Mouse (Mus musculus) heart, embryonic 15.5 days (tissue): ENCODE measurements around the gene Igsf9b. TPM values are rescaled to one million over a fixed set of nuclear protein-coding genes. Genes with fewer than 3 reads are reported as not detected.

Source experiments
- ATAC-seq: fragments of 200-750 bp; cut with Nextera tagmentation; replicated peaks from 2 replicates; pipeline ENCODE4 v1.8.0; 2017; ENCODE audit warnings: low read depth, moderate TSS enrichment; ENCODE audit not compliant: insufficient number of reproducible peaks, insufficient read depth, low FRiP score
- H3K27ac ChIP-seq: fragments of 300-500 bp; sonication (generic); 2 replicates; pipeline ENCODE4 v1.5.1; 2015; ENCODE audit warnings: mild to moderate bottlenecking, inconsistent platforms
- H3K27me3 ChIP-seq: fragments of 300-500 bp; sonication (generic); 2 replicates; pipeline ENCODE4 v1.6.1; 2015; ENCODE audit warnings: inconsistent platforms
- H3K36me3 ChIP-seq: fragments of 300-500 bp; sonication (generic); 2 replicates; pipeline ENCODE4 v1.6.1; 2015; ENCODE audit warnings: mild to moderate bottlenecking, inconsistent platforms
- H3K4me1 ChIP-seq: fragments of 300-500 bp; sonication (generic); replicated peaks from 2 replicates; pipeline ENCODE4 v1.6.1; 2015; ENCODE audit warnings: inconsistent platforms
- H3K4me2 ChIP-seq: fragments of 300-500 bp; sonication (generic); 2 replicates; pipeline ENCODE4 v1.6.1; 2015; ENCODE audit warnings: inconsistent platforms, mild to moderate bottlenecking, moderate library complexity
- H3K4me3 ChIP-seq: fragments of 300-500 bp; sonication (generic); 2 replicates; pipeline ENCODE4 v1.5.1; 2015; ENCODE audit warnings: mild to moderate bottlenecking, inconsistent platforms
- H3K9ac ChIP-seq: fragments of 300-500 bp; sonication (generic); 2 replicates; pipeline ENCODE4 v1.6.1; 2015; ENCODE audit warnings: mild to moderate bottlenecking, inconsistent platforms
- H3K9me3 ChIP-seq: fragments of 300-500 bp; sonication (generic); replicated peaks from 2 replicates; pipeline ENCODE4 v1.6.1; 2016; ENCODE audit warnings: inconsistent platforms
- WGBS: fragments of 180-500 bp; shearing (Covaris S2); methylation state at CpG from one replicate; pipeline ENCODE4 v1.1.7; 2015; ENCODE audit warnings: mixed read lengths; 5-methylcytosine and 5-hydroxymethylcytosine counted together
- polyA plus RNA-seq: library from polyadenylated mRNA; unstranded; fragments of >200 nt; fragmentation: Nextera tagmentation; extraction: Ambion mirVana; gene quantifications from 2 replicates; pipeline ENCODE4 v1.2.1, GENCODE M21; 2015

The Igsf9b gene
- 4.0 and 5.1 TPM in 2 replicates for polyA plus RNA-seq

- under 1% methylated on average over 40 of the region's 40 CpGs for WGBS
- Histone ChIP-seq H3K27ac (peak within 1 kb of the TSS; percentile 46), H3K9ac (peak within 1 kb of the TSS; percentile 54), H3K4me3 (peak within 1 kb of the TSS; percentile 72), H3K36me3 (no peaks in the 10 kb centered on the region), H3K4me1 (peaks cover 20% of the 10 kb centered on the region), H3K27me3 (peaks cover 54% of the 10 kb centered on the region), H3K4me2 (peak within 1 kb of the TSS; percentile 90), H3K9me3 (no peaks in the 10 kb centered on the region)
- peak; percentile 97 for ATAC-seq
Observed at GRCm38 (mm10) chr9:27298411-27299285, at the start of gene Igsf9b. Gene Igsf9b (plus strand): TSS chr9:27299204.

DNA sequence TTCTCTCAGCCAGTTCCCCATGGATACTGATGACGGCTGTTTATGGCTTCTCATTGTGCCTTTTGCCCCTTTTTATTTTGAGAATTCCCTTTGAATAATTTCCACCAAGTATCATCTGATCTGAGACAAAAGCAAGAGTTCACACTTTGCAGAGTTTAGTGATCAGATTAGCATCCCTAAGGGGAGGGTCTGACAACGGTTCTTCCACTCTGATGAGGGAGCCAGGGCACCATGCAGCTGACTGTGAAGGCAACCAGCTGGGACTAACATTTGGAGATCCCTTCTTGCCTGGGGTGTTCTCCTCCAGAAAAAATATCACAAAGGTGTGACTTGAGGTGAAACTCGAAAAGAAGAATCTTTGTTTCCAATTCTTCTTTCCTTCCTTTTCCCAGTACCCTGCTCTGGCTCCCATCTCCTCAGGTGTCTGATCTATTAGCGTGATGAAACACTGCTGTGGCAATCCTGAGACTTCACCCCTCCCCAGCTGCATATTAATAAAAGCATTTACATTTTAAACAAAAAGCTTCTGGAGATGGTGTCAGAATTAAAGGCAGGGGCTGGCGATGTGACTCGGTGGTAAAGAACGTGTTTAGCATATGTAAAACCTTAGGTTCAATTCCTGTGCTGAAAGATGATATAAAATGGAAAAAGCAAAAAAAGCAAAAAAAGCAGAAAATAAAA is 46.8 kb upstream of the Igsf9b start:
- 57% methylated on average over 7 of the region's 7 CpGs for WGBS
- Histone ChIP-seq H3K27me3 (no peaks in the 10 kb centered on the region), H3K9me3 (no peaks in the 10 kb centered on the region), H3K4me1 (no peaks in the 10 kb centered on the region), H3K36me3 (no peaks in the 10 kb centered on the region), H3K9ac (no peak overlapping the region), H3K27ac (no peak overlapping the region), H3K4me3 (no peak overlapping the region), H3K4me2 (no peak overlapping the region)
- ATAC-seq: no peak

- Histone ChIP-seq H3K4me2 (no peak overlapping the region), H3K36me3 (no peaks in the 10 kb centered on the region), H3K4me3 (no peak overlapping the region), H3K27me3 (no peaks in the 10 kb centered on the region), H3K9ac (no peak overlapping the region), H3K4me1 (no peaks in the 10 kb centered on the region), H3K9me3 (no peaks in the 10 kb centered on the region), H3K27ac (no peak overlapping the region)
- 43% methylated on average over 6 of the region's 6 CpGs for WGBS
- ATAC-seq: 0 out of 2 replicates have a peak, but pooled peaks have one; percentile 39
Observed at GRCm38 (mm10) chr9:27256454-27256853, 42.5 kb upstream of the Igsf9b start.

GRCm38 (mm10) chr9:27260378-27260947 is 38.5 kb upstream of the Igsf9b start:
- no peak for ATAC-seq
- H3K4me1 ChIP-seq: no peaks in the 10 kb centered on the region
- H3K9me3 ChIP-seq: no peaks in the 10 kb centered on the region
- H3K4me2 ChIP-seq: no peak overlapping the region
- no peaks in the 10 kb centered on the region for H3K27me3 ChIP-seq
- no peak overlapping the region for H3K9ac ChIP-seq
- H3K27ac ChIP-seq: no peak overlapping the region
- H3K36me3 ChIP-seq: no peaks in the 10 kb centered on the region
- H3K4me3 ChIP-seq: no peak overlapping the region
- WGBS: 77% methylated on average over 3 of the region's 3 CpGs

- Histone ChIP-seq H3K27ac (no peak overlapping the region), H3K9me3 (no peaks in the 10 kb centered on the region), H3K36me3 (no peaks in the 10 kb centered on the region), H3K9ac (no peak overlapping the region), H3K4me1 (no peaks in the 10 kb centered on the region), H3K27me3 (no peaks in the 10 kb centered on the region), H3K4me2 (no peak overlapping the region), H3K4me3 (no peak overlapping the region)
- ATAC-seq: no peak
- WGBS: 68% methylated on average over 2 of the region's 2 CpGs
Observed at GRCm38 (mm10) chr9:27261905-27262304, 37.1 kb upstream of the Igsf9b start.

DNA sequence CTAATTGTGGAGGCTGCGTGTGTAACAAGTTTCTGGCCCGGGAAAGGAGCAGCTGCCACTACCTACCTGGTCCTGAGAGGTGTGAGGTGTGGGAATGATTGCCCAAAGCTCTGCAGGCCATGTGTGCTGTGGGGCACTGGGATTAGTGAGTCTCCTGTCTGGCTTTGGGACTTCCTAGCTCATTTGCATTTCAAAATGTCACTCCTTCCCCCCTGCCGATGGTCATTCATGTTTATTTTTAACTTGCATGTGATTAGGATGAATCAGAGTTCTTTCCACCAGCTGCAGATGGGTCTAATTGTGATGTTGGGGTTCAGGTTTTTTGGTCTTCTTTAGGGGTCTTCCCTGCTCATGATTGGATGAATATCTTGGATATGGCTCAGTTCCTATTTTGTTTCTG is 34.0 kb upstream of the Igsf9b start:
- no peaks in the 10 kb centered on the region for H3K4me1 ChIP-seq
- H3K9me3 ChIP-seq: no peaks in the 10 kb centered on the region
- H3K4me2 ChIP-seq: no peak overlapping the region
- H3K27ac ChIP-seq: no peak overlapping the region
- 46% methylated on average over 3 of the region's 3 CpGs for WGBS
- no peak overlapping the region for H3K9ac ChIP-seq
- no peaks in the 10 kb centered on the region for H3K36me3 ChIP-seq
- no peak for ATAC-seq
- no peak overlapping the region for H3K4me3 ChIP-seq
- no peaks in the 10 kb centered on the region for H3K27me3 ChIP-seq

GRCm38 (mm10) chr9:27267878-27268277 is 31.1 kb upstream of the Igsf9b start:
- no peaks in the 10 kb centered on the region for H3K4me1 ChIP-seq
- no peak overlapping the region for H3K9ac ChIP-seq
- H3K9me3 ChIP-seq: no peaks in the 10 kb centered on the region
- no peaks in the 10 kb centered on the region for H3K27me3 ChIP-seq
- H3K4me2 ChIP-seq: no peak overlapping the region
- no peak for ATAC-seq
- no peak overlapping the region for H3K4me3 ChIP-seq
- WGBS: 78% methylated on average over 5 of the region's 5 CpGs
- no peaks in the 10 kb centered on the region for H3K36me3 ChIP-seq
- no peak overlapping the region for H3K27ac ChIP-seq

DNA sequence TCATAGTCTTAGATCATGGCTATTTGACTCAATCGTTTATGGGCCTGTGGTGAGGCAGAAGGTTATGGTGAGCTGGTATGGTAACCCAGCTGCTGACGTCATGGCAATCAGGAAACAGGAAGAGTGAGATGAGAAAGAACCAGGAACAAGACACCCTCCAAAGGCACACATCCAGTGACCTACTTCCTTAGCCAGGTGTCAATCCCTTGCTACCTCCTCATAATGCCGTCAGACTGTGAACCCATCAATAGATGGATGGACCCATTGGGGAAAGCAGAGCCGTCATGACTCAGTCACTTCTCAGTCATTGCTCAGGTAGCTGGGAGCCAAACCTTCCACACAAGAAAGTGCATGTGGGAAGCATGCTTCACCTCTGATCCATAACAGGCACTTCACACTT is 30.5 kb upstream of the Igsf9b start:
- WGBS: 68% methylated on average over 4 of the region's 4 CpGs
- Histone ChIP-seq H3K4me3 (no peak overlapping the region), H3K27ac (no peak overlapping the region), H3K9ac (no peak overlapping the region), H3K27me3 (no peaks in the 10 kb centered on the region), H3K36me3 (no peaks in the 10 kb centered on the region), H3K4me1 (no peaks in the 10 kb centered on the region), H3K4me2 (no peak overlapping the region), H3K9me3 (no peaks in the 10 kb centered on the region)
- ATAC-seq: no peak

DNA sequence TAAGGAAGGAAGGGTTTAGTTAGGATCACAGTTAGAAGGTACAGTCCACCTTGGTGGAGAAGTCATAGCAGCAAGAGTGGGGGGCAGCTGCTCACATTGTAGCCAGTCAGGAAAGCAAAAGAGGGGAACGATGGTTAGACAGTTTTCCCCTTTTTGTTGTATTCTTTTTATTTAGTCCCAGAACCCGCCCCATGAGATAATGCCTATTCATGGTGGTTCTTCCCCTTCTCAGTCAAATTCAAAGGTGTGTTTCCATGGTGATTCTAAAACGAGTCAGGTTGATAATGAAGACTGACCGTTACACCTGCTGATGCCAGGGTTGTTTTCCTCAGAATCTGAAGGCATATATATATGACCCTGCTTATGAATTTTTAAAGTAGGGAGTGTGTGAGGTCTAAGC is 29.7 kb upstream of the Igsf9b start:
- no peak for ATAC-seq
- H3K27me3 ChIP-seq: no peaks in the 10 kb centered on the region
- no peak overlapping the region for H3K9ac ChIP-seq
- H3K4me1 ChIP-seq: no peaks in the 10 kb centered on the region
- H3K4me2 ChIP-seq: no peak overlapping the region
- H3K9me3 ChIP-seq: no peaks in the 10 kb centered on the region
- no peaks in the 10 kb centered on the region for H3K36me3 ChIP-seq
- no peak overlapping the region for H3K4me3 ChIP-seq
- WGBS: 67% methylated on average over 4 of the region's 4 CpGs
- no peak overlapping the region for H3K27ac ChIP-seq

- H3K9ac ChIP-seq: no peak overlapping the region
- WGBS: 65% methylated on average over 2 of the region's 2 CpGs
- no peaks in the 10 kb centered on the region for H3K9me3 ChIP-seq
- ATAC-seq: no peak
- no peaks in the 10 kb centered on the region for H3K4me1 ChIP-seq
- H3K4me2 ChIP-seq: no peak overlapping the region
- H3K27me3 ChIP-seq: no peaks in the 10 kb centered on the region
- H3K36me3 ChIP-seq: no peaks in the 10 kb centered on the region
- H3K27ac ChIP-seq: no peak overlapping the region
- H3K4me3 ChIP-seq: no peak overlapping the region
Observed at GRCm38 (mm10) chr9:27269904-27270303, 29.1 kb upstream of the Igsf9b start.

- Histone ChIP-seq H3K4me3 (no peak overlapping the region), H3K36me3 (no peaks in the 10 kb centered on the region), H3K27ac (no peak overlapping the region), H3K9me3 (no peaks in the 10 kb centered on the region), H3K4me2 (no peak overlapping the region), H3K27me3 (no peaks in the 10 kb centered on the region), H3K9ac (no peak overlapping the region), H3K4me1 (no peaks in the 10 kb centered on the region)
- ATAC-seq: no peak
- WGBS: 78% methylated on average over 2 of the region's 2 CpGs
Observed at GRCm38 (mm10) chr9:27271899-27272298, 27.1 kb upstream of the Igsf9b start.
